Mouse (Mus musculus) spleen, postnatal 36 days (tissue): Measurements from ENCODE around the gene Naaladl2.

Experiments
- DNase-seq, 2 experiments: peaks; one replicate each; pipeline ENCODE4 v3.0.0; 2022; ENCODE audit warnings: low spot score in 2 of 2, mixed read lengths in 1 of 2

Gene Naaladl2

DNA sequence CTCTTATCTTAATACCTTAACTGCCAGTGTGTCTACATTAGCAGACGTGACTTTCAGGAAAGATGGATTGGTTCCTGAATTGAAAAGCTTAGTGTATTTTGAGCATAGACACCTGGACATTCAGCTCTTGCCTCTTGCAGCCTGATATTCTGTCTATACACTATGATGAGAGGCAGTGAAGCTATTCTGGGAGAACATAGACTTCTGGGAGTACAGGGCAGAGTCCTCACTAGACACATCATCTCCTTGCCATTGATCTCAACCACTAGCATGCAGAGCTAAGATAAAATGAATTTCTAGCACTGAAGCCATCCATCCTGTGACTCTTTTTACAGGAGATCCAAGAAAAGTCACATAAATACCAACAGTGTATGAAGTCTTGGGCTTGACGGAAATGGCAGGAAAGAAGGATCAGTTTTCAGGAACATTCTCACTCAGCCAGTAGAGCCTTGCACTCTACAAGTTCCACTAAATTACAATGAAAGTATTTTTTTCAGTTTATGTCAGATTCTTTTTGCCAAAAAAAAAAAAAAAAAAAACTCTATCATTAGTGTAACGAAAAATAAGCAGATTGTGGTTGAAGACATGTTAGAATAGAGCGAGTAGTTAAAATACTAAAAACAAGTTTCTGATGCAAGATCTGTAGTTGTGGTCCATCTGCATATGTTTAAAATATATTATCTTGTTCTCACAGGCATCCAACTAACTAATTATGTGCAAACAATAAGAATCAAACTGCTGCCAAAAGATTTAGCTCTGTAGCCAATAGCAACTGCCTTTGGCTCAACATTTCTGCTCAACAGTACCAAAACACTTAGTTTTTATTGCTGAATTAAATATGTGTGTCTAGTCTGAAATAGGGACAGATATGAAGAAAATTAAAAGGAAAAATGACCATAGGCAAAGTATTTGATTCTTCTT, 1171.1 kb downstream of the Naaladl2 start:
- no peak for DNase-seq

DNA sequence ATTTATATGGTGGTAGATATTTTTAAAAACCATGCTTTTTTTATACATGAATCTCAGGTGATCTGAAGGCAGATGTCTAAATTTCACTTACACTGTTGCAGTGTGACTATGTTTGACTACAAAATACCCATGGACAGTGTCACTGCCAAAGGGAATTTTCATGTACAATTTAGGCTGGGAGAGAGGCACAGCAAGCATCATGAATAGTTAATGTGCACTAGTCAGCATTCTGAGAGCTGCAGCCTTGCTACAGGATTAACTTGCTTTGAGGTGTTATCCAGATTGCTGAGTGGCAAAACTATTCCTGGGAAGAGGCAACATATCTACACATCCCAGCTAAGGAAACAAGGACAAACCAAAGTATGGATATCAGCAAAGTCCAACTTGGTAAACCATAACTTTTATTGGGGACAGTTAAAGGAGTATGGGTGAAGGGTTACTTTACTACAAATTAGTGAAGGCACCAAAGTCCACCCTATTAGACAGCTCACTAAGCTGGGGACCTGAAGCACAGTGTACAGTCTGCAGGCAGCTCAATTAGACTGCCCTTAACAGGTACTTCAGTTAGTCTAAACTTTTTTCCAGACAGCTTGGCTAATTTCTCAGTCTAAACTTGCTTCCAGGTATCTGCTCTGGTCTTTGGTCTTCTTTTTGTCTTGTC, 1181.0 kb downstream of the Naaladl2 start:
- no peak for DNase-seq

DNA sequence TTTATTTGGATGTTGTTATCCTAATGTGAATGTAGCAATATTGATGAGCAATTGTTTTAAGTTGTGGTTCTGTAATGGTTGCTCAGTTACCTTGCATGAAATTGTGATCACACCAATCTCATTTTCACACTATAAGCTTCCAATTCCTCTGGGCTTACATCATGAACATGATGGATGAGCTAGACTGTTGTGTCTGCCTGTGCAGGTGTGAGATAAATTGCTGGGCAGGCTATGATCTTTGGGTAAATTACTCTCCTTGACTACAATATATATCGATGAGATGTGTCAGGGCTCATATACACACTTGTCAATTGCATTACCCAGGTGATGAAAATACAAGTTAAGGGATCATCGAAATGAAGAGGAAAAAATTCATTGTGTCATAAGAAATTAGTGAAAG, 1197.9 kb downstream of the Naaladl2 start:
- DNase-seq, result no peak

DNA sequence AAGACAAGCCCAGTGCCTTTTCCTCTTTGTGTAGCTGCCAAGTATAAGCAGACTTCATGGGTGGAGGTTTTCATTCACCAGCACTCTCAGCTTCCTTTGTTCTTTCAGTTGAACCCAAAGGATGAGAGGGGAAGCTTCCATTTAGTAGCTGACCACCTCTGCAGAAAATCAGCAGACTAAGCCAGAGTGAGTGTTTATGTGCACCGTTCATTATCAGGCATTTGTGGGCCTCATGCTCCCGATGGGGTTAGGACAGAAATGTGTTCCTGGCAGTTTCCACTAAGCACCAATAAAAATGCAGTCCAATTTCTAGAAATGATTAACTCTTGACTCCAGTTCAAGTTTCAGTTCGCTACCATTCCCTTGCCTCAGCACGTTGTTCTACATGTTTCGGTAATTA, 1206.8 kb downstream of the Naaladl2 start:
- DNase-seq, result no peak

DNA sequence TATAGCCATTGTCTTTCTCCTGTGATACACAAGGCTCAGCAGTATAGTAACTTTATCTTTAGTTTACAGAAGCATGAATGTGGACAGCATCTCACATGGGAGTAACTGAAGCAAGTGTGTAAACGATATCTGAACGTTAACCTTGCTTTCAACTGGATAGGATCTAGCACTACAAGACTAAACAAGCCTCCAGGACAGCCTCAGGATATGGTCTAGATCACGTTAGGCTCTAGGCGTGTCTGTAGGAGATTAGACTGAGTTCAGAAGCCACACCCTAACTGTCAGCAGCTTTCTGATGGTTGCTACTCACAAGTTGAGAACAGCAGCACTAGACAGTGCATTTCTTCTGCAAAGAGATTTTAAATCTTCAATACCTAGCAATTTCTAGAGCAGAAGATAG, 1216.0 kb downstream of the Naaladl2 start:
- no peak for DNase-seq

DNA sequence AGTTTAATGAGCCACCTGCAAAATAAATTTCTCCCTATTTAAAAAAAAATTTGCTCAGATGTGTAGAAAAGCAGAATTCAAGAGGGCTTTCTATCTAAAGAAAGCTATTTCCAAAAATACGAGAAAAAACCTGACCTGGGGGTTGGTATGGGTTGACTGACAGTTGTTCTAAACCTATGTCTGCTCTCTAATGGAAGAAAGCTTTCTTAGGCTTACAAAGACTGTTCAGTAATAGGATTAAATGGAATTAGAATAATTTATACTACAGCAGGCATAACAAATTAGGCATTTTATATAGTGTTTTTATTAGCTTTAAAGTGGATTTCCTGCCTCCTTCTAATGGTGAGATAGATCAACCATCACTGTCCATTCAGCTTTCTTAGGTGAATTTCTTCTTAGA, 1236.4 kb downstream of the Naaladl2 start:
- no peak for DNase-seq

DNA sequence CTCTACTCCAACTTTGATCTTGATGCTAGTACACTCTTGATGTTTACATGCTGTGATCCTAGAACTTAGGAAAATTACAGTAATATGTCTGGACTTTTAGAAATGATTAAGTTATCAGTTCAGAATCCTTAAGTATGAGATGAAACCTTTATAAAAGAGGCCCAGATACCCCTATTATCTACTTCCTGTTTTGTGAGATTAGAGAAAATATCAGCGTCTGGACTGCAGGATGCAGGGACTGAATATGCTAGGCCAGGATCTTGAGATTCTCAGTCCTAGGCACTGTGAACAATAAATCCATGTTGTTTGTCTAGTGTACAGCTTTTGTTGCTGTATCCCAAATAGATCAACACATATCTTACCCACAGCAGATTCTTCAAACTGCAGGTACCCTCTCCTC, 1278.4 kb downstream of the Naaladl2 start:
- no peak for DNase-seq

DNA sequence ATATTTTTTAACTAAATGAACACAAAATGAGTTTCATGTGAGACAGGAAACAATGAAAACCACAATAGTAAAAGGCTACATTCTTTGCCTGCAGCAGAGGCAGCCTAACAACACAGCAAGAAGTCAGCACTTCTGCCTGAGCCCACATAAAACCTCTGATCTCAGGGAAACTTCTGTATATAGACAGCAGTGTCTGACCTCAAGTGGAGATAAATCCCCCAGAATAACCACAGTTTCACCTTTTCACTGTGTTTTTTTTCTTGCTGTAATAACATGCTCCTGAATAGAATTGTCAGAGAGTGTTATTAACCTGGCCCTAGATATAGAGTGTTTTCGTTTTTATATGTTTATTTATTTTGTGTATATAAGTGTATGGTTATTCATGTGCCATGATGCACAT, 1286.8 kb downstream of the Naaladl2 start:
- DNase-seq, result no peak

DNA sequence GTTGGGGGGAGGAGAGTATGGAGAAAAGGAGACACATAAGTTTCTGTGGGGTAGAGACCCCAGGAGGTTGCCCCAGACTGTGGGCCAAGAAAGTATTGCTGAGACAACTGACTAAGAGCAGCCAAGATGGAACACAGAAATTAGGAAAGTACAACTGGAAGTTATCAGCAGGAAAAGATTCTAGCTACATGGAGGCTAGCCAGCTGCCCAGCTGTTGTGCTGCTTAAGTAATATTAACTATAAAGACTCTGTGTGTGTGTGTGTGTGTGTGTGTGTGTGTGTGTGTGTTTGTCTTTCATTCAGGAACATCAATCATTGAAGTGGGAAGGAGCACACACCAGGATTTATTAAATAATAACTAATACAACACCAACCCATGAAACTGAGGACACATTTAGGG, 1326.5 kb downstream of the Naaladl2 start:
- no peak for DNase-seq

DNA sequence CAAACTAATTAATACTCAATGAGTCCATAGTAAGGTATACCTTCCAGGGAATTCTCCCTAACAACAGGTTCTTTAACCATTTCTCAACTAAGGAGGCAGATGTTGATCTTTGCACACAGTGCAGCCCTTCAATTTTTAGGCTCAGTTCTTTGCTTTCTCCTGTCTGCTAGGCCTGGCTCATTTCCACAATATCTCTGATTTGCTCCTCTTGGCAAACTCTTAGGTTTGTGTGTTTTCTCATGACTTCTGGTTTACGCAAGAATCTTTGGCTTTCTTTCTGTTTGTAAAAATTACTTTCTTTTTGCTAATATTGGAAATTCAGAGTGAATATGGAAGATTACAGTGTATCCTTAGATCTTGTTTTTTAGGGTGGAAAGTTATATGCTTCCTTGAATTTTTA, 1385.3 kb downstream of the Naaladl2 start:
- DNase-seq, result no peak
